Comparison of ENCODE assay signal across 24 mouse cellular contexts in genomic region chrX:130173126-130173525, GRCm38 (mm10).
DNase-seq lines count a peak whose midpoint lies in the region; TF ChIP-seq lines count a peak whose summit lies in the region.
"Had no signal": no experiment of that assay in that cellular context is flagged by ENCODE, and none has a peak within 500 bp of the region (broad histone marks: within the 10 kb centered on the region; RNA-seq: fewer than 3 reads in every experiment).

No protein-coding gene starts in this region.

- H3K79me2 ChIP-seq in MEL (ENCODE audit: control insufficient read depth, insufficient read depth, low read length, poor library complexity): no peaks in the 10 kb centered on the region

- peaks cover 0 to 7% of the 10 kb centered on the region in 2 experiments; a peak in 2 of 4 replicates for H3K36me3 ChIP-seq in MEL (ENCODE audit: control insufficient read depth in 1 of 2, insufficient read depth in 2 of 2, low read length in 2 of 2)
- H3K36me3 ChIP-seq: G1E had no signal

- no peak overlapping the region for H3K4me3 ChIP-seq in MEL (ENCODE audit: control insufficient read depth in 1 of 2, insufficient read depth in 1 of 2, low read depth in 2 of 2, low read length in 2 of 2)

- TF ChIP-seq EP300 in MEL (IDR thresholded peaks at IDR 0.05; ENCODE audit: low read depth in 1 of 2, low read length in 2 of 2): peak; percentile 70 to 81

- no peak for TF ChIP-seq RAD21 in MEL (IDR thresholded peaks at IDR 0.05; ENCODE audit: low read depth, low read length)

- no peaks in the 10 kb centered on the region; a peak in 1 of 4 replicates for H3K4me1 ChIP-seq in MEL (ENCODE audit: control insufficient read depth in 1 of 2, insufficient read depth in 2 of 2, low read length in 2 of 2)

- no peaks in the 10 kb centered on the region for H3K9me3 ChIP-seq in MEL (replicated peaks; ENCODE audit: insufficient read depth, low read length)
- H3K9me3 ChIP-seq: G1E had no signal

- DNase-seq in 3T3-L1 (ENCODE audit: low read depth, low spot score) (peak; percentile 29), 416B (ENCODE audit: low read depth) (peak; percentile 48), MEL (ENCODE audit: low read depth, low spot score) (peak; percentile 66)
- peak; percentile 22 for DNase-seq in Muller cell, postnatal 12 days (ENCODE audit: inconsistent ontology term)
- no peak for DNase-seq in urinary bladder, adult 2 months (ENCODE audit: low spot score)
- DNase-seq in adrenal gland, adult (ENCODE audit: inconsistent age in 2 of 2, low spot score in 1 of 2): no peak
- DNase-seq in neural tube, embryonic 10.5 days (ENCODE audit: extremely low spot score, low spot score): no peak
- DNase-seq in retina, embryonic 14.5 days (ENCODE audit: low spot score): no peak
- DNase-seq: adrenal gland, adult 2 months; adrenal gland, adult 8-10 months; adrenal gland, postnatal 10 days; adrenal gland, postnatal 14 days; adrenal gland, postnatal 25 days; adrenal gland, postnatal 36 days; B cell, adult 2 months; cerebellum, adult 11 months; cerebellum, adult 11-12 months; cerebellum, adult 18-20 months; cerebellum, adult 2 months; cerebellum, adult 8-10 months; cerebellum, adult 9-10 months; cerebellum, adult 9-11 months had no signal

- no peaks in the 10 kb centered on the region for H3K27me3 ChIP-seq in MEL (ENCODE audit: control insufficient read depth in 1 of 2, insufficient read depth in 2 of 2, low read length in 2 of 2)
- H3K27me3 ChIP-seq: CH12.LX had no signal

- H3K9ac ChIP-seq in MEL (ENCODE audit: control insufficient read depth, low read depth, low read length, poor library complexity, severe bottlenecking): no peak overlapping the region

- TF ChIP-seq POLR2A in MEL (IDR thresholded peaks at IDR 0.05; ENCODE audit: control insufficient read depth in 1 of 2, insufficient read depth in 1 of 2, low read depth in 1 of 2, low read length in 2 of 2, poor library complexity in 1 of 2): no peak

- H3K27ac ChIP-seq in MEL (ENCODE audit: control insufficient read depth, low read depth, low read length): no peak overlapping the region

- no peak for TF ChIP-seq CTCF in MEL (IDR thresholded peaks at IDR 0.05 in 2 of 3, conservative IDR thresholded peaks at IDR 0.05 in 1 of 3; ENCODE audit: control insufficient read depth in 1 of 3, insufficient read depth in 1 of 3, low read depth in 2 of 3, low read length in 3 of 3, poor library complexity in 1 of 3, severe bottlenecking in 1 of 3)

TF ChIP-seq in MEL, 35 proteins besides CTCF, POLR2A, EP300 and RAD21:
- TF ChIP-seq GATA1 (IDR thresholded peaks at IDR 0.05; ENCODE audit: low read depth, low read length) (peak; percentile 58; the same call in 1 of the 2 replicates), RCOR1 (IDR thresholded peaks at IDR 0.05; ENCODE audit: low read depth, low read length) (no peak), MYC (IDR thresholded peaks at IDR 0.05; ENCODE audit: low read depth, low read length) (peak; percentile 55; the same call in 1 of the 2 replicates), JUND (IDR thresholded peaks at IDR 0.05; ENCODE audit: low read depth, low read length) (peak; percentile 75; the same call in 1 of the 2 replicates), USF2 (IDR thresholded peaks at IDR 0.05; ENCODE audit: borderline replicate concordance in 1 of 2, insufficient read depth in 1 of 2, low read depth in 1 of 2, low read length in 2 of 2) (no peak), CHD2 (IDR thresholded peaks at IDR 0.05; ENCODE audit: low read length) (no peak)

Comparison
In these comparisons a context has a peak if more than half of its experiments do, and no peak if none do; other contexts are left out.
1. DNase-seq: peak in 3T3-L1 (single experiment), 416B (single experiment), MEL (single experiment) and Muller cell, postnatal 12 days (single experiment); none in urinary bladder, adult 2 months (single experiment), adrenal gland, adult (0 of 2), neural tube, embryonic 10.5 days (single experiment) and retina, embryonic 14.5 days (single experiment).